Mouse (Mus musculus): ENCODE results near the gene Itgb1. TPM values are rescaled to one million over a fixed set of nuclear protein-coding genes. Genes with fewer than 3 reads are reported as not detected.

The Itgb1 gene
- polyA plus RNA-seq, 1 experiment from 2014 or later: 90.9 TPM

- 97% methylated on average over 3 of the region's 3 CpGs for WGBS
- ATAC-seq (ENCODE audit: low FRiP score, low TSS enrichment): no peak
- H3K36me3 ChIP-seq (ENCODE audit: control insufficient read depth, insufficient read depth, low read length): peaks cover 46% of the 10 kb centered on the region
These were observed 48.7 kb downstream of the Itgb1 start for GRCm38 (mm10) chr8:128734118-128734517.

GRCm38 (mm10) chr8:128735692-128736091, 50.2 kb downstream of the Itgb1 start:
- ATAC-seq (ENCODE audit: low FRiP score, low TSS enrichment) (no peak), DNase-seq (no peak)
- peaks cover 42% of the 10 kb centered on the region for H3K36me3 ChIP-seq (ENCODE audit: control insufficient read depth, insufficient read depth, low read length)
- H3K27me3 ChIP-seq (ENCODE audit: control insufficient read depth, insufficient read depth, low read length): no peaks in the 10 kb centered on the region
- no peak overlapping the region for H3K27ac ChIP-seq (replicated peaks; ENCODE audit: low read depth, low read length)
- WGBS: 100% methylated on average over 3 of the region's 3 CpGs
- H3K9ac ChIP-seq (replicated peaks; ENCODE audit: low read length): no peak overlapping the region
- no peak overlapping the region for H3K4me2 ChIP-seq (ENCODE audit: low read length)
- no peaks in the 10 kb centered on the region; the same call in 1 of the 2 replicates for H3K4me1 ChIP-seq (ENCODE audit: control insufficient read depth, insufficient read depth, low read length)
- H3K4me3 ChIP-seq (replicated peaks; ENCODE audit: low read depth, low read length): no peak overlapping the region
- no peaks in the 10 kb centered on the region for H3K9me3 ChIP-seq (ENCODE audit: control insufficient read depth, low read length)

More at GRCm38 (mm10) chr8:128734118-128734517, 48.7 kb downstream of the Itgb1 start:
- Histone ChIP-seq H3K4me1 (ENCODE audit: control insufficient read depth, insufficient read depth, low read length) (no peaks in the 10 kb centered on the region; the same call in 1 of the 2 replicates), H3K27me3 (ENCODE audit: control insufficient read depth, insufficient read depth, low read length) (no peaks in the 10 kb centered on the region), H3K9ac (replicated peaks; ENCODE audit: low read length) (no peak overlapping the region), H3K27ac (replicated peaks; ENCODE audit: low read depth, low read length) (no peak overlapping the region), H3K4me2 (ENCODE audit: low read length) (no peak overlapping the region), H3K4me3 (replicated peaks; ENCODE audit: low read depth, low read length) (no peak overlapping the region), H3K9me3 (ENCODE audit: control insufficient read depth, low read length) (no peaks in the 10 kb centered on the region)
- DNase-seq: no peak

Other genes starting within 250 kb of the Itgb1 start
- gene Gm3952, start 113.0 kb downstream of the Itgb1 start, polyA plus RNA-seq (2014; fragmentation: Nextera tagmentation; extraction: Ambion mirVana): not detected in 2 replicates

Measured in midbrain, embryonic 14.5 days (tissue).